Mouse (Mus musculus) hindbrain, embryonic 12.5 days (tissue): ENCODE results near the gene Dnajc22. TPM values are rescaled to one million over a fixed set of nuclear protein-coding genes. Genes with fewer than 3 reads are reported as not detected.
A peak's percentile ranks its signal among the peaks of the same experiment; 100 is the strongest.

Experiments
- ATAC-seq: fragments of 200-750 bp; cut with Nextera tagmentation; 2 replicates; pipeline ENCODE4 v1.8.0; 2017; ENCODE audit warnings: moderate TSS enrichment; ENCODE audit not compliant: low FRiP score
- H3K27ac ChIP-seq: fragments of 300-500 bp; sonication (generic); 2 replicates; pipeline ENCODE4 v1.5.1; 2016; ENCODE audit warnings: mild to moderate bottlenecking
- H3K27me3 ChIP-seq: fragments of 300-500 bp; sonication (generic); 2 replicates; pipeline ENCODE4 v1.6.1; 2016; ENCODE audit warnings: mild to moderate bottlenecking
- H3K36me3 ChIP-seq: fragments of 300-500 bp; sonication (generic); 2 replicates; pipeline ENCODE4 v1.6.1; 2016; ENCODE audit warnings: mild to moderate bottlenecking
- H3K4me1 ChIP-seq: fragments of 300-500 bp; sonication (generic); 2 replicates; pipeline ENCODE4 v1.6.1; 2016
- H3K4me2 ChIP-seq: fragments of 300-500 bp; sonication (generic); replicated peaks from 2 replicates; pipeline ENCODE4 v1.6.1; 2016; ENCODE audit warnings: mild to moderate bottlenecking
- H3K4me3 ChIP-seq: fragments of 300-500 bp; sonication (generic); 2 replicates; pipeline ENCODE4 v1.5.1; 2016; ENCODE audit warnings: mild to moderate bottlenecking
- H3K9ac ChIP-seq: fragments of 300-500 bp; sonication (generic); 2 replicates; pipeline ENCODE4 v1.6.1; 2016; ENCODE audit warnings: mild to moderate bottlenecking, moderate library complexity
- H3K9me3 ChIP-seq: fragments of 300-500 bp; sonication (generic); replicated peaks from 2 replicates; pipeline ENCODE4 v1.6.1; 2016; ENCODE audit warnings: mild to moderate bottlenecking
- WGBS: fragments of 180-500 bp; shearing (Covaris S2); methylation state at CpG from one replicate; pipeline ENCODE4 v1.1.7; 2016; 5-methylcytosine and 5-hydroxymethylcytosine counted together
- polyA plus RNA-seq: library from polyadenylated mRNA; unstranded; fragments of >200 nt; fragmentation: Nextera tagmentation; extraction: Ambion mirVana; gene quantifications from 2 replicates; pipeline ENCODE4 v1.2.1, GENCODE M21; 2016

The Dnajc22 gene
- polyA plus RNA-seq, 1 experiment from 2014 or later: 3.3 TPM

GRCm38 (mm10) chr15:99126081-99126815, 33.3 kb downstream of the Dnajc22 start:
- Histone ChIP-seq H3K27me3 (no peaks in the 10 kb centered on the region), H3K27ac (peak overlapping the region; percentile 97), H3K4me2 (peak overlapping the region; percentile 71), H3K36me3 (no peaks in the 10 kb centered on the region), H3K9me3 (no peaks in the 10 kb centered on the region), H3K9ac (peak overlapping the region; percentile 91), H3K4me1 (peaks cover 33% of the 10 kb centered on the region), H3K4me3 (peak overlapping the region; percentile 76)
- under 1% methylated on average over 100 of the region's 115 CpGs for WGBS
- ATAC-seq: peak; percentile 89

GRCm38 (mm10) chr15:99126816-99127365, 33.9 kb downstream of the Dnajc22 start:
- H3K27ac ChIP-seq: peak overlapping the region; percentile 97
- H3K36me3 ChIP-seq: no peaks in the 10 kb centered on the region
- ATAC-seq: peak; percentile 39
- H3K27me3 ChIP-seq: no peaks in the 10 kb centered on the region
- H3K4me3 ChIP-seq: peak overlapping the region; percentile 76
- no peaks in the 10 kb centered on the region for H3K9me3 ChIP-seq
- H3K9ac ChIP-seq: peak overlapping the region; percentile 91
- peak overlapping the region; percentile 71 for H3K4me2 ChIP-seq
- peaks cover 33% of the 10 kb centered on the region for H3K4me1 ChIP-seq
- WGBS: under 1% methylated on average over 35 of the region's 35 CpGs

GRCm38 (mm10) chr15:99127851-99128522, 35.0 kb downstream of the Dnajc22 start:
- Histone ChIP-seq H3K9ac (peak overlapping the region; percentile 91), H3K27me3 (no peaks in the 10 kb centered on the region), H3K4me3 (peak overlapping the region; percentile 76), H3K9me3 (no peaks in the 10 kb centered on the region), H3K4me1 (peaks cover 33% of the 10 kb centered on the region), H3K27ac (no peak overlapping the region), H3K36me3 (no peaks in the 10 kb centered on the region), H3K4me2 (peak overlapping the region; percentile 71)
- no peak for ATAC-seq
- 56% methylated on average over 6 of the region's 6 CpGs for WGBS

- WGBS: 61% methylated on average over 11 of the region's 11 CpGs
- no peak overlapping the region for H3K4me2 ChIP-seq
Observed at GRCm38 (mm10) chr15:99129441-99129840, 36.5 kb downstream of the Dnajc22 start.

GRCm38 (mm10) chr15:99129956-99130910, 37.3 kb downstream of the Dnajc22 start:
- H3K4me1 ChIP-seq: peaks cover 33% of the 10 kb centered on the region
- H3K4me2 ChIP-seq: no peak overlapping the region
- no peaks in the 10 kb centered on the region for H3K27me3 ChIP-seq
- no peaks in the 10 kb centered on the region for H3K9me3 ChIP-seq
- no peak overlapping the region for H3K4me3 ChIP-seq
- H3K9ac ChIP-seq: 0 out of 2 replicates have a peak overlapping the region, but pooled peaks have one; percentile 14
- H3K27ac ChIP-seq: peak overlapping the region; percentile 40; the same call in 1 of the 2 replicates
- no peak for ATAC-seq
- H3K36me3 ChIP-seq: no peaks in the 10 kb centered on the region; the same call in 1 of the 2 replicates
- 71% methylated on average over 22 of the region's 22 CpGs for WGBS

More at GRCm38 (mm10) chr15:99129441-99129840, 36.5 kb downstream of the Dnajc22 start:
- Histone ChIP-seq H3K27me3 (no peaks in the 10 kb centered on the region), H3K4me1 (peaks cover 33% of the 10 kb centered on the region), H3K4me3 (no peak overlapping the region), H3K36me3 (no peaks in the 10 kb centered on the region; the same call in 1 of the 2 replicates), H3K9ac (0 out of 2 replicates have a peak overlapping the region, but pooled peaks have one; percentile 14), H3K27ac (no peak overlapping the region), H3K9me3 (no peaks in the 10 kb centered on the region)
- no peak for ATAC-seq

- WGBS: 89% methylated on average over 5 of the region's 5 CpGs
- peaks cover 17% of the 10 kb centered on the region; the same call in 1 of the 2 replicates for H3K36me3 ChIP-seq
- ATAC-seq: no peak
- H3K4me1 ChIP-seq: peaks cover 17% of the 10 kb centered on the region
- no peaks in the 10 kb centered on the region for H3K27me3 ChIP-seq
- H3K27ac ChIP-seq: no peak overlapping the region
- H3K9me3 ChIP-seq: 0 out of 2 replicates have a peak, but pooled peaks cover 4% of the 10 kb centered on the region
- no peak overlapping the region for H3K4me2 ChIP-seq
- no peak overlapping the region for H3K4me3 ChIP-seq
- H3K9ac ChIP-seq: no peak overlapping the region
Observed at GRCm38 (mm10) chr15:99138389-99138788, 45.4 kb downstream of the Dnajc22 start.

- peaks cover 17% of the 10 kb centered on the region; the same call in 1 of the 2 replicates for H3K36me3 ChIP-seq
- no peak overlapping the region for H3K4me2 ChIP-seq
- 0 out of 2 replicates have a peak, but pooled peaks cover 4% of the 10 kb centered on the region for H3K9me3 ChIP-seq
- H3K4me1 ChIP-seq: peaks cover 17% of the 10 kb centered on the region
- H3K4me3 ChIP-seq: no peak overlapping the region
- no peak for ATAC-seq
- no peaks in the 10 kb centered on the region for H3K27me3 ChIP-seq
- 55% methylated on average over 6 of the region's 6 CpGs for whole genome bisulfite sequencing
- 0 out of 2 replicates have a peak overlapping the region, but pooled peaks have one; percentile 17 for H3K27ac ChIP-seq
- H3K9ac ChIP-seq: no peak overlapping the region
Observed at GRCm38 (mm10) chr15:99139669-99140068, 46.7 kb downstream of the Dnajc22 start.

- Histone ChIP-seq H3K36me3 (peaks cover 57% of the 10 kb centered on the region), H3K4me3 (no peak overlapping the region), H3K9me3 (no peaks in the 10 kb centered on the region), H3K27ac (no peak overlapping the region), H3K27me3 (no peaks in the 10 kb centered on the region), H3K4me2 (no peak overlapping the region), H3K4me1 (no peaks in the 10 kb centered on the region), H3K9ac (no peak overlapping the region)
- no peak for ATAC-seq
- WGBS: 93% methylated on average over 7 of the region's 7 CpGs
Observed at GRCm38 (mm10) chr15:99150516-99150915, 57.5 kb downstream of the Dnajc22 start.

- ATAC-seq: no peak
- no peak overlapping the region for H3K4me3 ChIP-seq
- 88% methylated on average over 8 of the region's 8 CpGs for WGBS
- peaks cover 49% of the 10 kb centered on the region for H3K36me3 ChIP-seq
- no peaks in the 10 kb centered on the region for H3K27me3 ChIP-seq
- H3K4me1 ChIP-seq: no peaks in the 10 kb centered on the region
- no peak overlapping the region for H3K4me2 ChIP-seq
- H3K9me3 ChIP-seq: no peaks in the 10 kb centered on the region
- no peak overlapping the region for H3K9ac ChIP-seq
- H3K27ac ChIP-seq: no peak overlapping the region
Observed at GRCm38 (mm10) chr15:99151324-99151723, 58.4 kb downstream of the Dnajc22 start.

- Histone ChIP-seq H3K4me2 (no peak overlapping the region), H3K4me1 (no peaks in the 10 kb centered on the region), H3K27ac (no peak overlapping the region), H3K27me3 (no peaks in the 10 kb centered on the region), H3K4me3 (no peak overlapping the region), H3K9ac (no peak overlapping the region), H3K36me3 (peaks cover 38% of the 10 kb centered on the region), H3K9me3 (no peaks in the 10 kb centered on the region)
- 96% methylated on average over 8 of the region's 8 CpGs for WGBS
- ATAC-seq: no peak
Observed at GRCm38 (mm10) chr15:99153466-99153865, 60.5 kb downstream of the Dnajc22 start.
